Mouse (Mus musculus) megakaryocyte-erythroid progenitor cell, adult 5-6 weeks (primary cell): ENCODE data around the gene Lexm. TPM values are rescaled to one million over a fixed set of nuclear protein-coding genes. Genes with fewer than 3 reads are reported as not detected.

Source experiments
- ATAC-seq: replicated peaks from 2 replicates; pipeline ENCODE4 v1.8.0; 2016; ENCODE audit warnings: mild to moderate bottlenecking, inconsistent platforms; ENCODE audit not compliant: severe bottlenecking, poor library complexity, low FRiP score, low TSS enrichment
- total RNA-seq, 2 experiments: library from RNA; stranded (forward) in 1 of 2; stranded (reverse) in 1 of 2; fragments of 200-1000, 215-1000 nt in 1 of 2; fragments of >200 nt in 1 of 2; fragmentation: Nextera tagmentation in 1 of 2; gene quantifications; 2 replicates each; pipeline ENCODE4 v1.2.3; 2014 to 2017

The Lexm gene
- total RNA-seq (2014; fragmentation: Nextera tagmentation) (not detected in 2 replicates), total RNA-seq (2017) (not detected in 2 replicates)

DNA sequence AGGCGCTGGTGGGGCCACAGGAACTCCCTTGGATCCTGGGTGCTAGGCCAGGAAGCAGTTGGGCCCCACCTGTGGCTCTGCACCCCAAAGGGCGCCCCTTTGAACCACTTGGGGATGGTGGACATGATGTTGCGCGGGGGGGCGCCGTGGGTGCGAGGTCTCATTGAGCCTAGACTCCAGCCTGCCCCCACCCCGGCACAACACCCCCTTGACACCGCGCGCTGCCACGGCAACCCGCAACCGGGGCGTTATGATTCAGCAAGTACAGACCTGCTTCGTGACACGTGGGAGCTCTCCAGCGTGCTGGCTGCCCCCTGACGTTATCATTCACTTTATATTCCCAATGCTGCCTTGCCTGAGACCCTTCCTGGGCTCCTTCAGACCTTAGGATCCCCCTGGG is at the start of gene Lexm:
Lexm (minus strand) TSS at position 186 of the 400 bp plus-strand sequence.
- ATAC-seq = no peak

DNA sequence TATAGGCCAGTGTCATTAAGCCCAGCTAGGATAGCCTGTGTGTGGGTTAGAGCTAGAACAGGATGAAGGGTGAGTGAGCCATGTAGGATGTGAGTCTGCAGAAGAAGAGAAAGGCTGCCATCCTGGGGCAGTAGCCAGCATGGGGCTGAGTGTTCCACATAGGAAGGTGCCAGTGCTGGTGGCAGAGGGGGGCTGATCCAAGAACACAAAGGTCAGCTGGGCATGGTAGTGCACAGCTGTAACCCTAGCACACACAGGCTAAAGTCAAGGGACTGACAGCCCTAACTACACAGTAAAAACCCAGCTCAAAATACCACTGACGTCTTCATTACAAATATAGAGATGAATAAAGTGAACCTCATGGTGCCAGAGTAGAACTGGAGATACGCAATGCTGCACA is 49.5 kb upstream of the Lexm start:
- ATAC-seq = no peak

DNA sequence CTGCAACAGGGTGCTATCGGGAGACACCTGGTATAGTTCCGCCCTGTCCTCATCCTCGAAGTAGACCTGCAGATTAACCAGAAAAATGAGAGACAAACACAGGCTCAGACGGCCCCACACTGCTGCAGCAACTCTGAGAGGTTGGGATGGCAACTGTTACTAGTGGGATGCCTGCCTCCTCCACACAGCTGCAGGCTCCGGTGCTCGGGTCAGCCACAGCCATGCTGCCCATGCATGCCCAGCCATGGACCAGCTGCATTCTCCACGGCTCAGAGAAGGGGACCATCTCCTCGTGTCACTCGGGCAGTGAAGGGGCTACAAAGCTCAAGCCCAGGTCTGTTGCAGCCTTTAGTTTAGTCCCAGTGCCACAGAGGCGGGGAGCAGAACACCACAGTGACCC is 48.6 kb upstream of the Lexm start:
- no peak for ATAC-seq

DNA sequence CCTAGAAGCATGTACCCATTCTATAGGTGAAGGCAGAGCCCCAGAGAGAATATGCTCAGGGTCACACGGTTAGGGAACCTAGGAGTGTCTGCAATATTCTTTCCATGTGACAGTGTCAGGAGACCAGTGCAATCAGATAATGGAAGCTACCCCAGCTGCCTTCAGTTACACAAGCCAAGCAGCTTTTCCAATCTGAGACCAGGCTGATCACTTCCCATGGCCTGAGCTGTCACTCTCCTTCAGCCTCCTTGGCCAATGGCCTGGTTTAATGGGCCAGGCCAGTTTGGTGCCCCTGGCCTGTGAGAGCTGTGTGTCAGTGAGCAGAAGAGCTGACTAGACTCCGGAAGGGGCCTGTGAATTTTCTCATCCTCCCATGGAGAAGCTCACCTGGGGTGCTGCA is 48.2 kb upstream of the Lexm start:
- no peak for ATAC-seq

DNA sequence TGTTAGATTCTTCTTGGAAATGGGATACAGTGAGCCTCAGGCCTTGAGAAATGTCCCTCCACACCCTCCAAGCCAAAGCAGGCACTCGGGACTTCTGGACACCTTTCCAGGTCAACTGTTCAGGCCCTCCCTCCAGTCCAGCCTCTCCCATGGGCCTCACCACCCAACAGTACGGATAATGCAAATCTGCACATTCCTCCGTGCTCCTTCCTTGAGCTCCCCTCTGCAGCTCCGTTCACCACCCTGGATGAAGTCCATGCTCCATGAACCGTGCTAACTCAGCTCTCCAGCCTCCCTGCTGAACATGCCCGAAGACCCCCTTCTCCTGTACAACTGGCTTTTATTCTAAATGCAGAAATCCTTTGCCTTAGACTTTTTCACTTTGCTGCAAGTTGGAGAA is 47.7 kb upstream of the Lexm start:
- ATAC-seq = no peak

DNA sequence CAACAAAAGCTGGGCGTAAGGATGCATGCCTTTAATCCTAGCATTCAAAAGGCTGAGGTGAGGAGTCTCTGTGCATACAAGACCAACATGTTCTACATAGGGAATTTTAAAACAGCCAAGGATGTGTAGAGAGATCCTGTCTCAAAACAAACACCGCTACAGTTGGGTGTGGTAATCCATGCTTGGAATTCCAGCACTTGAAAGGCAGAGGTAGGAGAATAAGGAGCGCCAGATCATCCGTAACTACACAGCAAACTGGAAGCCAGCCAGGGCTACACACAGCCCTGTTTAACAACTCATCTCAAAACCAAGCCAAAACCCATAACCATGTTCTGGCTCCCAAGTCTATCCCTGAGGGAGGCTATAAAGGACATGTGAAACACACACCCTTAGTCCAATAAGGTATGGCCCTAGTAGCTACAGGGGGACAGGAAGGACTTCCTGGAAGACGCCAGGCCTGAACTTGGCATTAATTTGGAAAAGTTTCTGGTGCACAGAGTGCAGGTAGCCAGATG is 47.0 kb upstream of the Lexm start:
- ATAC-seq = no peak

DNA sequence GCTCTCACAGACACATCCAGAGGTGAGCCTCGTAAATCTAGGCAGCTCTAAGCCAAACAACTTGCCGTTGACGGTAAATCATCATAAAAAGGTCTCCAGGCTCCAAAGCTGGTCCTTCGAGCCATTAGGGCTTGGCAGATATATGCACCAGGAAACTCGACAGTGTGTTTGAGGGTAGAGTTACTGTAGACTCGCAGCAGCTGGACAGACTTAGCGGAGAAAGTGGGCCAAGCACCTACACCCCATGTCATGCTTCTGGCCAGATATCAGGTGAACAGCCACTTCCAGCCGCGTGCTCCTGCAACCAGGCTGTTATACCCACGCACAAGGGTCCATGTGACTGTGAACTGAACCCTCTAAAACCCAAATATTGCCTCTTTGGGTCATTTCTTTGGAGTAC is 38.6 kb upstream of the Lexm start:
- no peak for ATAC-seq

DNA sequence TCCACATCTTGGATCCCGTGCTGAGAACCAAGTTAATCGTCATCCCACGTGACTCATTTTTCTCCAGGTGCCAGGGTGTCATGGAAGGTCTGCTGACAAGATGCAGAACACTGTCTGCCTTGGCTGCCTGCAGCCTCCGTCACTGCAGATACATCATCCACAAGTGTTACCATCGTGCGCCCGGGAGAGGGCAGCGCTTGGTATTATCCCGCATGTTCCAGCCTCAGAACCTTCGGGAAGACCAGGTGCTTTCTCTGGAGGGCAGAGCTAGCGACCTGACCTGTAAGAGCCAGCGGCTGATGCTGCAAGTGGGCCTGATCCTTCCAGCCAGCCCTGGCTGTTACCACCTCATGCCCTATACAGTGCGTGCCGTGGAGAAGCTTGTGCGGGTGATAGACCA is 36.0 kb upstream of the Lexm start:
- ATAC-seq = no peak

DNA sequence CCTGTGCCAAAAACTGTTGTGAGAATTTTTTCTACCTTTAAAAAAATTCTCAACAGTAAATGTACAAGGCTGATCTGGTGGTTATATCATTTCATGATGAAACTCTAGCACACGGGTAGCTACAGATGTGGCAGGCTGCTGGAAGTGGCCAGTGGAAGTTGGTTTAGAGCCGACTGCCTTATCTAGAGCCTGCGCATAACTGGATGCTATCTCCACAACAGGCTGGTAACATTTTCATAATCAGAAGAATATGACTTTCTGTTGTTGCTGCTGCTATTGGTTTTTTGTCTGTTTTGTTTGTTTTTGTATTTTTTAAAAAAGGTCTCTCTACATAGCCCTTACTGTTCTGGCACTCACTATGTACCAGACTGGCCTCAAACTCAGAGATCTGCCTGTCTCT is 35.5 kb upstream of the Lexm start:
- ATAC-seq = 0 out of 2 replicates have a peak, but pooled peaks have one; percentile 28

DNA sequence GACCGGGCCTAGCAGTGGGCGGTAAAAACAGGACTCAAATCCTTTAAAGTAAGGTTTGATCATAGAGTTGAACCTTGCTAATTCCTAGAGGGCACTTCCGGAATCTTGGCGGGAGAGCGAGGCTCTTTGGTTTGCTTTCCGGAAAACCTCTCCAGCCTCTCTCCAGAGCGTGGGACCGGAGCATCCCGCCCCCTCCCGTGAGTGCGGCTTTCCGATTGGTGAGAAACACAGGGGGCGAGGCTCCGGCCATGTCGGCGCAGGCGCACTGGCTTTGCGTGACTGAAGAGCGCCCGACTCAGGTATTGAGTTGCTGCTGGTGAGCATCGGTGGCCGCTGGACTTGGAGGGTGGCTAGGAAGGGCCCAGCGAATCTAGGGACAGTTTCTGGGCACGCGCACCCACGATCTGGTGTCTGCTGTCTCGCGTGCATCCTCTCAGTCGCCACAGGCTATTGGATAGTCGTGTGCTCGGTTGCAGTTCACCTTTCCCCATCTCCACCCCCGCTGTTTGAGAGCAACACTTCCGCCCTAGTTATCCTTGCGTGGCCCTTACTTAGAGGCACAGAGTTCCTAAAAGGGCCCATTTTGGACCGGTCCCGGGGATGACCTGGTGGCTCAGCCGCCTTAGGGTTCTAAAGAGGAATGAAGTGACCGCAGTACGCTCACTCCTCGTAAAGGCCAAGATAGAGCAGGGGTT is 33.9 kb upstream of the Lexm start, which contains the start of gene Pars2:
Pars2 (plus strand) TSS at position 237 of the 695 bp plus-strand sequence.
- peak; percentile 96 for ATAC-seq

DNA sequence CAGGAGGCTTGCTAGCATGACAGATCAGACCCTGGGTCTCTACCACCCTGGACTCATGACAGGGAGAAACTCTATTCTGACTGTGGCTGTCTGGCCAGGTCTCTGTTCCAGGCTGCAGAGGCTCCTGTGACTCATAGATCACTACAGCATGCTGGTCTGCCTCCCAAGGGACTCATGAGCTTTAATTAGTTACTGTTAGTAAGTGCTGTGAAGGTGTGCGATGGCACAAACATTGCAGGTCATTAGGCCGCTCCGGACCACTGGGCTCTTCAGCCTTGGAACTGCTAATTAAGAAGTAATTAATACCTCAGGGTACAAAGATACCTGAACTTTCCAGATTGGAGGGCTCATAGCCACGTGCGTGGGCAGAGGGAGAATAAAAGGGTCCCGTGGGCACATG is 30.1 kb upstream of the Lexm start:
- no peak for ATAC-seq

DNA sequence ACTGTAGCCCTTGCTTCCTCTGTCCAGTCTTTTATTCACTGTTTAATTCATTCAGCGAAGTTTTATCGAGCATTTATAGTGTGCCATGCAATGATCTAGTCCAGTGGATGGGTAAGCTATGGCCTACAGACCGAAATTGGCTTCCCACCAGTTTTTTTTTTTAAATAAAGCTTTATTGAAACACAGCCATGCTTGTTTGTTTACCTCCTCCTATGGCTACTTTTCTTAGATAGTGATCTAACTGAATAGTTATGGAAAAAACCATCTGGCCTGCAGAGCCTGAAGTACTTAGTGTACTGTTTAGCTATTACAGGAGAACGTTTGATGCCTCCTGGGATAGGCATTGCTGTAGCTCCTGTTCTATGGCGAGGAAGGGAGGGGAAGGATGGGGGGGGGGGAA is 28.8 kb upstream of the Lexm start:
- no peak for ATAC-seq

DNA sequence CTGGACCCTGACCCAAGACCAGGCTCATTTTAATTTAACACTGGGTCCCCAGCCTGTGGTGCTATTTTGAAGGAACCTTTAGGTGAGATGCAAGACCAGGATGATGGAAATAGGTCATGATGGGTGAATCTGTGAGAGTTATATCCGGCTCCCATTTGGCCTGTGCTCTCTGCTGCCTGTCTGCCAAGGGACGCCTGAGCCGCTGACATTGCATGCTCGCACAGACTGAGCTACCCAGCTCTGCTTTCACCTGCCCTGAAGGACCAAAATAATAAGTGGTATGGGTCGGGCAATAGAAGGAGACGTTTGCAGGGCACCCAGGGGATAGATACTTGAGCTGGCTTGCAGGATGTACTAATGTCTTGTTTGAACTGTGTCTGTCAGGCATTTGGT is 27.2 kb upstream of the Lexm start:
- no peak for ATAC-seq

DNA sequence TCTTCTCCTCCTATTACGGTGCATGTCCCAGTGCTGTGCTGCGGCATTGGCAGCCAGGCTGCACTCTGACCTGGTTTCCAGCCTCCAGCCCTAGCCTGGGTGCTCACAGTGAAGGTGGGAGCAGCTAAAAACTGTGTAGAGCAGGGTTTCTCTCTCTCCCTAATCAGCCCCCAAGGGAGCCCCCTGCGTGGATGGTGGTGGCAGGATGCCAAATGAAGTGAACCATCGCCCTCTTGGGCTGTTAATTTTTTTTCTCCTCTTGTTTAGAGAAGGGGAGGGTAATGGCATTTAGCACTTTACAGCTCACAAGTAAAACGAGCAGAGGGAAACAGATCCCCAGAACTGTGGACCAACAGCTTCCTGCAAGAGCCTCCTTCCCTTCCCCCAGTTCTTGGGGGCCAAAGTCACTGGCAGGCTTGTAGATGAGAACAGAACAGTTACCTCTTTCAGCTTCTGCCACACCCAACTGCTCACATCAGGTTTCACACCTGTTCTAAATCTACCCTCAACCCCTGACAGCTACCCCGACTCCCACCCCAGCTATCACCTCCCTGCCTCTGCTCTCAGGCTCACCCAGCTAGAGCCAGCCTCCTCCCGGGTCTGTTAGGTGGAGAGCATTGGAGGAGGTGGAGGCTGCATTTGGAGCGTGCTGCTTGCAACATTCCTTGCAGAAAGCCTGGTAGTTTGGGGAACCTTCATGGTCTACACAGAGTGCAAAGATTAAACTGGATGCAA is 26.6 kb upstream of the Lexm start:
- no peak for ATAC-seq

DNA sequence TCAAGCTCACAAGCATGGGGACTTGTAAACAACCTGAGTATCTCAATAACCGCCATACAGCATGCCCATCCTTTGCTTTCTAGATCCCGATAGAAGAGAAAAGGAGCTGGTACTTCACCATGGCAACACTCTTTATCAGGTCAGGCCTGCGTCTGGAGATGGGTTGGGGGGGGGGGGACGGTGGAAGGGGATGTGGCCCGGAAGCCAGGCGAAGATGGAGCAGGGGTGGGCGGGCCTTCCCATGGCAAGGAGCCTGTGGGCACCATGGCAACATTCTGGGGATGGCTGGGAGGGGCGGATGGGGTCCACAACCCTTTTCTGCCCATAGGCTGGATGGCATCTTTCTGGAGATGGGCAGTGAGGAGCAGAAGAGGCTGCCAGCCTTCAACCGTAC is 17.0 kb upstream of the Lexm start:
- ATAC-seq = no peak

DNA sequence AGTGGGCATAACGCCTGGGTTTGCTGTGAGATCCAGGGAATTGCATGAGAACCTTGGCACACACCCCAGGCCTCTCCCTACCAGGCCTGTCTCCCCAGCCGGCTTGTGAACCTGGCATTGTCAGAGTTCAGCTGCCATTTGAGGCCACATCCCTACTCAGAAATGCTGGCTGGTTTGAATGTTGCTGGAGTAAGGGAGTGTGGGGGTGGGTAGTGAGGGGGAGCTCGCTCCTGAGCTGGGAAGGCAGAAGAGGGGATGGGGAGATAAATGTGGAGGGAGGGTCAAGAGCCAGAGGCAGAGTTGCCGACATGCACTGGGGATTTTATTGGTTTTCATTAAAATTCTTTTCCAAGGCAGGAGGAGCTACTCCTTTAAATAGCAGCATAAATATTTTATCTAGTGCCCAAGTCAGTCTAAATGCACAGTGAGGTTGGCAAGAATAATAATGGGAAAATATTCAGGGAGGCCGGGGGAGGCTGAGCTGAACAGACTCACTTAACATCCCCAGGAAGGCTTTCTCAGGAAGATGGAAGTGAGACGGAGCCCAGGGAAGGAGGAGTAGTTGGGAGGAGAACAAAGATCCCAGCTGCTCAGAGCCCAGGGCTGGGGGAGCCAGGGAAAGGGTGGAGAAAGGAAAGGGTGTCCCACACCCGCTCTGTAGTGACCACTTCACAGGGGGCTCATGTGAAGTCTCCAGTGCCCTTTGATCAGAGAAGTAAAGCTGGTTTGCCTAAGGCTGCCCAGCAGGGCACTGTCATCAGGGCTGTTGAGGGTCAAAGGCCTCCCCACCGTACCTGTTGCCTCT is 16.4 kb upstream of the Lexm start:
- ATAC-seq = no peak

DNA sequence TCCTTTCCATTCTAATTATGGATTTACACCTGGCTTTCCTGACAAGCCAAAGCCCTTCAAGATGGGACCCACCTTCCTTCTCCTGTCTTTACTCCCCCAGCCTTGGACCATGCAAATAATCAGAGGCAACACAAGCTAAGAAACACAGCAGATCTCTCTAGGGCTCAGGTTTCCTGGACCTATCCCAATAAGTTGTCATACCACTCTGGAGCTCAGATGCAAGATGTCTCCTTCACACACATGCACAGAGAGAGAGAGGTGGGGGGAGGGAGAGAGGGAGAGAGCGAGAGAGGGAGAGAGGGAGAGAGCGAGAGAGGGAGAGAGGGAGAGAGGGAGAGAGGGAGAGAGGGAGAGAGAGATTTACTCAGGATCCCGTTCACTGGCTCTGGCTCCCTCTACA is 15.3 kb upstream of the Lexm start:
- ATAC-seq = no peak

DNA sequence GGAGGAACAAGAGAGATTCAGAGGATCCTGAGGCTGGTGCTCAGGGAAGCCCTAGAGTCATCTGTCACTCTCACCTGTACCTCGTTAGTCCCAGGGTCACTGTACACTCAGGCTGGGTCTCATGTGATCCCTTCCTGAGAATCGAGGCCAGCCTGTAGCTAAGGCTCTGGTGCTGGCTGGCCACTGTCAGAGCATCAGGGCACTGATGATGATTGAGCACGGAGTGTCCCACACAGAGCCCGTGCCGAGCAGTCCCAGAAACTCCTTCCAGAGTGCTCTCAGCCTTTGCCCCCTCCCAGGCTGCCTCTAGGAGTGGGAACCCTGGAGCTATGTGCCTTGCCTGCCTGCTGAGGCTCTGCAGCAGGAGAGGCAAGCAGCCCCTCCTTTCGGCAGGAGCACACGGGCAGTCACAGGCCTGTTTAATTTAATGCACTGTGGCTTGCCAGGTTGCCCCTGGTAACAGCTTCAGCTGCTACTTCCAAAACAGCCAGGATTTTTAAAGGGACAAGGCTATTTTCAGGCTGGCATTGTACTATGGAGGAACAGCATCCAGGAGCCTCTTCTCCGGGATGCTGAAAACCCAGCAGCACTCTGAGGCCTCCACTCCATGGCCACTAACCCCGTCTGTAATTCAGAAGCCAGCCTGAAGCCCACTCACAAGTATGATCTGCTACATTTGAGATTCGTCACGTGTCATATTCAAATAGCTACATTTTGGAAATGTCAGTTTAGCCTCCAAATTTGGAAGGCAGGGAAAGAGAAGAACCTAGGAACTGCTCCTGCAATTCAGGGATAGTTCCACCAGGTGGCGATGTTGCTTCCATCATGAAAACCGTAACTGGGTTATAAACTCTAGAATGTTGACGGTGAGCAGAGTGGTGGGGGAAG is 13.5 kb upstream of the Lexm start:
- ATAC-seq = no peak

DNA sequence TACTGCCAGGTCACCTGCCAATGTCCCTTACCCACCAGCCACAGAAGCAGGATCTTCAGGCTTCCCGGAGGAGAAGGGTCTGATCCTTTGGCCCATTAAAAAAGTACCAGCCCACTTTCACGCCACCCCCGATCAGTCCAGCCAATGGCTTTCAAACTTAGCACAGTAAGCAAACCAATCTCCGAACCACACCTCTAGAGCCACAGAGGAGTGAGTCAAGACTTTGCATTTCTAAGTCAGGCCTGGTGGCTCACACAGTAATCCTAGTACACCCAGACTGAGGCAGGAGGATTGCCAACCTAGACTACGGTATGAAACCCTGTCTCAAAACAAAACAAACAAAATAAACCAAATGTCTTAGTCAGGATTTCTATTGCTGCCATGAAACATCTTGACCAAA is 12.3 kb upstream of the Lexm start:
- ATAC-seq = no peak
